Mouse (Mus musculus) liver, embryonic 12.5 days (tissue): ENCODE measurements around the gene Themis2. TPM values are rescaled to one million over a fixed set of nuclear protein-coding genes. Genes with fewer than 3 reads are reported as not detected.
"Not testable (repeated sequence)": the region's sequence is repeated elsewhere in the genome, so short reads cannot be mapped to it uniquely, and the experiment has no call there.

ENCODE experiments used
- ATAC-seq: fragments of 200-750 bp; cut with Nextera tagmentation; 2 replicates; pipeline ENCODE4 v1.8.0; 2017; ENCODE audit warnings: moderate number of reproducible peaks, mild to moderate bottlenecking, moderate library complexity
- H3K27ac ChIP-seq: fragments of 300-500 bp; sonication (generic); 2 replicates; pipeline ENCODE4 v1.5.1; 2016; ENCODE audit warnings: mild to moderate bottlenecking
- H3K27me3 ChIP-seq: fragments of 300-500 bp; sonication (generic); replicated peaks from 2 replicates; pipeline ENCODE4 v1.6.1; 2016; ENCODE audit warnings: mild to moderate bottlenecking, moderate library complexity
- H3K36me3 ChIP-seq: fragments of 300-500 bp; sonication (generic); 2 replicates; pipeline ENCODE4 v1.6.1; 2016; ENCODE audit warnings: mild to moderate bottlenecking, moderate library complexity
- H3K4me1 ChIP-seq: fragments of 300-500 bp; sonication (generic); 2 replicates; pipeline ENCODE4 v1.6.1; 2016
- H3K4me2 ChIP-seq: fragments of 300-500 bp; sonication (generic); 2 replicates; pipeline ENCODE4 v1.6.1; 2016; ENCODE audit warnings: mild to moderate bottlenecking, moderate library complexity
- H3K4me3 ChIP-seq: fragments of 300-500 bp; sonication (generic); 2 replicates; pipeline ENCODE4 v1.5.1; 2016; ENCODE audit warnings: mild to moderate bottlenecking, moderate library complexity
- H3K9ac ChIP-seq: fragments of 300-500 bp; sonication (generic); 2 replicates; pipeline ENCODE4 v1.6.1; 2016; ENCODE audit warnings: mild to moderate bottlenecking, moderate library complexity
- H3K9me3 ChIP-seq: fragments of 300-500 bp; sonication (generic); replicated peaks from 2 replicates; pipeline ENCODE4 v1.6.1; 2016; ENCODE audit warnings: mild to moderate bottlenecking, moderate library complexity
- WGBS: fragments of 180-500 bp; shearing (Covaris S2); methylation state at CpG from one replicate; pipeline ENCODE4 v1.1.7; 2016; ENCODE audit not compliant: insufficient replicate concordance; 5-methylcytosine and 5-hydroxymethylcytosine counted together
- polyA plus RNA-seq: library from polyadenylated mRNA; unstranded; fragments of >200 nt; fragmentation: Nextera tagmentation; extraction: Ambion mirVana; gene quantifications from 2 replicates; pipeline ENCODE4 v1.2.1, GENCODE M21; 2016

The Themis2 gene
- polyA plus RNA-seq, 1 experiment from 2014 or later, result 2.3 TPM

DNA sequence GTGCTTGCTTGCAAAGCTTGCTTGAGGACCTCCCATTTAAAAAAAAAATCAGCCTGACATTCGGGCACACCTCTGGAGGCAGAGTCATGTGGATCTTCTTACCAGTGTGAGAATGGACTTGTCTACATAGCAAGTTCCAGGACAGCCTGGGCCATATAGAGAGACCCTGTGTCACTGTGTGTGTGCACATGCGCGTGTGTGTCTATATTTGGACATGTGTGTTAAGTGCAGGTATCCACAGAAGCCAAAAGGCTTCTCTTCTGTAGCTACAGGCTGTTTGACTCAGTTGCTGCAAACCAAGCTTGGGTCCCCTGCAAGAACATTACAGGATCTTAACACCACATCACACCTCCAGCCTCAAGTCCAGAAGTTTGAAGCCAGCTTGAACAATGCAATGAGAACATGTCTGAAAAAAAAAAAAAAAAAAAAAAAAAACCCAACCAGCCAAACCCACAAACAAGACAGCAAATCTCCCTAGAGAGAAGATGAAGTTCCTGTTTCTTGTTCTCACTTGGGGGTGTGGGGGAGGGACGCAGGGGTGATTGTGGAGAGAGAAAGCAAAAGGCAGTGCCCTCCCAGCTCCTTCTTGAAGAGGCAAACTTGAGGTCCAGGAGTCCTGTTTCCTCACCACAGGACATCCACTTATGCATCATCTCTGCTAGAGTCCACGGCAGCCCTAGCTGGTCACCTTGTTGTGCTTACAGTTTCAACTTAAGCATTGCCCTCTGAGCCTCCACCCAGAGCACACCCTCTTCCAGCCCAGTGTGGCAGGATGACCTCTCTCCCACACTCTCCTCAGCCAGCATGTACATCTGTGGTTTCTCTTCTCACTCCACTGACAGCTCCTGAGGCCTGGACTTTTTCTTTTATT, 11.8 kb upstream of the Themis2 start:
- Histone ChIP-seq H3K4me3 (no peak overlapping the region), H3K27me3 (no peaks in the 10 kb centered on the region)

DNA sequence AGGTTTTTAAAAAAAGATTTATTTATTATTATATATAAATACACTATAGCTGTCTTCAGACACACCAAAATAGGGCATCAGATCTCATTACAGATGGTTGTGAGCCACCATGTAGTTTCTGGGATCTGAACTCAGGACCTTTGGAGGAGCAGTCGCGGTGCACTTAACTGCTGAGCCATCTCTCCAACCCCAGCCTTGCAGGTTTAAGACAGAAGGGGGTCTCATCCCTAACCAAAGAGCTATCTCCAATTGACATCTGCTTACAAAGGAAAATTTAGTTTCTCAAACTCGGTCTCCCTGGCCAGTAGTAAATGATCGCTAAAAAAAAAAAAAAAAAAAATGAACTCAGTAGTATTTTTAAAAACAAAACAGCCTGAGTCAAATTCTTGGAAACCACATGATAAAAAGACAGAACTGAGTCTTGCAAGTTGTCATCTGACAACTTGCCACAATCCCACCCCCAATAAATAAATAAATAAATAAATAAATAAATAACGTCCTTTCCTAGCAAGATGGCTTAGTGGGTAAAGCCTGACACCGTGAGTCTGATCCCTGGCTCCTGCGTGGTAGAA, 10.5 kb upstream of the Themis2 start:
- Histone ChIP-seq H3K4me1 (peaks cover 24% of the 10 kb centered on the region), H3K9me3 (0 out of 2 replicates have a peak, but pooled peaks cover 4% of the 10 kb centered on the region), H3K9ac (no peak overlapping the region), H3K36me3 (no peaks in the 10 kb centered on the region), H3K4me2 (no peak overlapping the region), H3K27me3 (no peaks in the 10 kb centered on the region), H3K27ac (no peak overlapping the region), H3K4me3 (no peak overlapping the region)
- WGBS, result 70% methylated on average over 7 of the region's 7 CpGs
- no peak for ATAC-seq

More for the DNA sequence above, 11.8 kb upstream of the Themis2 start:
- H3K4me2 ChIP-seq, result no peak overlapping the region
- 0 out of 2 replicates have a peak overlapping the region, but pooled peaks have one; percentile 23 for H3K27ac ChIP-seq
- H3K4me1 ChIP-seq, result peaks cover 11% of the 10 kb centered on the region; the same call in 1 of the 2 replicates
- H3K36me3 ChIP-seq, result no peaks in the 10 kb centered on the region
- WGBS, result 38% methylated on average over 5 of the region's 5 CpGs
- 0 out of 2 replicates have a peak, but pooled peaks cover 4% of the 10 kb centered on the region for H3K9me3 ChIP-seq
- ATAC-seq, result no peak
- no peak overlapping the region for H3K9ac ChIP-seq

DNA sequence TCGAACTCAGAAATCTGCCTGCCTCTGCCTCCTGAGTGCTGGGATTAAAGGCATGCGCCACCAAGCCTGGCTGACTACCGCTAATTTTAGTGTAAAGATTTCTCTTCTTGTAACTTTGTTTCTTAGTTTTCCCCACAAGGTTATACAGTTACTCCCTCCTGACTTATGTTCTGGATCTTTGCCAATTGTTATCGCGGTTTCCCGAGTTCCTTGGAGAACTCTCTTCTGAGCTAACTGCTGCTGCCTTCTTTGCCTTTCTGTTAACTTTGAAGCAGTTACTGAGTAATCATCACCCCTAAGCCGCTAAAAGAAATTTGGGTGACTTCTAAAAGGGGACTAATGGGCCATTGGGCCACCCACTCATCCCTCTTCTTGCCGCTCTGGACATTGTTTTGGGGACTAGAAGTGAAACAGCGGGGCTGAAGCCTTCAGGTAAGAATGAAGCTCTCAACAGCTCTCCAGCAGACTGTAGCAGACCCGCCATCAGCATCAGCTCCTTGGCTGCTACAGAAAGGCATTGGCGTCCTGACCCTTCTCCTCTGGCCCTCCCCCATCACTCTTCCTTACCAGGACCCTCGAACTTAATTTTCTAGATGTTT, 9.5 kb upstream of the Themis2 start:
- Histone ChIP-seq H3K27ac (no peak overlapping the region), H3K4me1 (peaks cover 32% of the 10 kb centered on the region), H3K27me3 (no peaks in the 10 kb centered on the region), H3K36me3 (no peaks in the 10 kb centered on the region), H3K4me3 (no peak overlapping the region), H3K9ac (no peak overlapping the region), H3K4me2 (no peak overlapping the region), H3K9me3 (no peaks in the 10 kb centered on the region)
- 70% methylated on average over 12 of the region's 12 CpGs for WGBS
- ATAC-seq, result no peak

DNA sequence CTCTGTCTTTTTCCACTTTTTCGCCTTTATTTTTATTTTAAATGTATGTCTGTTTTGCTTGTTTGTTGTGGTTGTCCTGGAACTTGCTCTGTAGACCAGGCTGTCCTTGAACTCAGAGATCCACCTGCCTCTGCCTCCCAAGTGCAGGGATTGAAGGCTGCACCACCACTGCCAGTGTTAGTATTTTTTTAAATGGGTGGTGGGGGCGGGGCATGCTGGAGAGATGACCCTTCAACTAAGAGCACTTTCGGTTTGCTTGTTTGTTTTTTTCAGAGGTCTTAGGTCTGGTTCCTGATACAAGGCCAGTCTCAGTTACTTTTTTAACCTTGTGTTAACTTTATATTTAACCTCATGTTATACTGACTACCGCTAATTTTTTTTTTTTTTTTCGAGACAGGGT, 9.0 kb upstream of the Themis2 start:
- WGBS, result 63% methylated on average over 5 of the region's 5 CpGs
- Histone ChIP-seq H3K27ac (no peak overlapping the region), H3K4me1 (peaks cover 34% of the 10 kb centered on the region)

DNA sequence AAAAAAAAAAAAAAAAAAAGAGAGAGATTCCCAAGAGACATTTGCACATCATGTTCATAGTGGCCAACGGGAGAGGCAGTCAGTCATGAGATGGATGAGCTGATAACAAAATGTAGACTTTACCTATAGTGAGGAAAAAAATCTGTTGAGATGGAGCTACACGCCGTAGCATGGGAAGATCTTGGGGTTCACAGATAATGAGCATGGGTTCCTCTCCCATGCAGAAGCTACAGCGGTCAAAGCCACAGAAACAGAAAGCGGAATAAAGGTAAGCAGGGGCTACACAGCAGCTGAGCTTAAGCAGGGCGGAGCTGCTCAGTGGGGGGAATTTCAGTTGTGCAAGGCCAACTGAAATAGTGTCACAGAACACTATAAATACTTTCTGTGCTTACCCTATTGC, 8.1 kb upstream of the Themis2 start:
- Histone ChIP-seq H3K4me2 (no peak overlapping the region), H3K9ac (no peak overlapping the region), H3K27me3 (no peaks in the 10 kb centered on the region), H3K4me3 (no peak overlapping the region), H3K4me1 (peaks cover 34% of the 10 kb centered on the region), H3K9me3 (no peaks in the 10 kb centered on the region), H3K27ac (no peak overlapping the region), H3K36me3 (no peaks in the 10 kb centered on the region)
- ATAC-seq, result no peak
- 54% methylated on average over 6 of the region's 6 CpGs for WGBS

More for the DNA sequence above, 9.0 kb upstream of the Themis2 start:
- ATAC-seq, result no peak
- Histone ChIP-seq H3K27me3 (no peaks in the 10 kb centered on the region), H3K36me3 (no peaks in the 10 kb centered on the region), H3K9me3 (no peaks in the 10 kb centered on the region), H3K4me3 (no peak overlapping the region), H3K4me2 (no peak overlapping the region), H3K9ac (no peak overlapping the region)

DNA sequence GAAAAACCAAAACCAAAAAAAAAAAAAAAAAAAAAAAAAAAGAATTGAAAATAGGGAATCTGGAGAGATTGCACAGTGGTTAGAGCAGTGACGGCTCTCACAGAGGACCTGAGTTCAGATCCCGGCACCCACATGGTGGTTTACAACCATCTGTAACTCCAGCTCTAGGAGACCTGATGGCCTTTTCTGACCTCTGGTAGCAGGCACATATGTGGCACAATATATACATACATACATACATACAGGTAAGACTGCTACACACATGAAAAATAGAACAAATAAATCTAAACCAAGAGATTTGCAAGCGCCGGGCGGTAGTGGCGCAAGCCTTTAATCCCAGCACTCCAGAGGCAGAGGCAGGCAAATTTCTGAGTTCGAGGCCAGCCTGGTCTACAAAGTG, 7.7 kb upstream of the Themis2 start:
- no peaks in the 10 kb centered on the region for H3K36me3 ChIP-seq
- no peak for ATAC-seq
- H3K9ac ChIP-seq, result no peak overlapping the region
- no peak overlapping the region for H3K27ac ChIP-seq
- WGBS, result 84% methylated on average over 7 of the region's 7 CpGs
- peaks cover 34% of the 10 kb centered on the region for H3K4me1 ChIP-seq
- no peaks in the 10 kb centered on the region for H3K27me3 ChIP-seq
- H3K4me2 ChIP-seq, result no peak overlapping the region
- H3K4me3 ChIP-seq, result no peak overlapping the region
- H3K9me3 ChIP-seq, result no peaks in the 10 kb centered on the region

DNA sequence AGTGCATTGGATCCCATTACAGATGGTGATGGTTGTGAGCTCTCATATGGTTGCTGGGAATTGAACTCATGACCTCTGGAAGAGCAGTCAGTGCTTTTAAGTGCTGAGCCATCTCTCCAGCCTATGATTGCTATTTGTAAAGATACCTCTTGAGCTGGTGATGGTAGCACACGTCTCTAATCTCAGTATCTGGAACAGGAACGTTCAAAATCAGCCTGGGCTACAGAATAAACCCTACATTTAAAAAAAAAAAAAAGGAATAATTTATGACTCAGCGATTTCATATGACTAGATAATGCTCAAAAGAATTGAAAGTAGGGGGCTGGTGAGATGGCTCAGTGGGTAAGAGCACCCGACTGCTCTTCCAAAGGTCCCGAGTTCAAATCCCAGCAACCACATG, 7.0 kb upstream of the Themis2 start:
- Histone ChIP-seq H3K4me3 (no peak overlapping the region), H3K27me3 (0 out of 2 replicates have a peak, but pooled peaks cover under 1% of the 10 kb centered on the region), H3K27ac (no peak overlapping the region), H3K36me3 (no peaks in the 10 kb centered on the region), H3K4me1 (peaks cover 34% of the 10 kb centered on the region), H3K9ac (no peak overlapping the region), H3K9me3 (no peaks in the 10 kb centered on the region), H3K4me2 (no peak overlapping the region)
- whole genome bisulfite sequencing, result 68% methylated on average over 5 of the region's 5 CpGs
- ATAC-seq, result no peak

DNA sequence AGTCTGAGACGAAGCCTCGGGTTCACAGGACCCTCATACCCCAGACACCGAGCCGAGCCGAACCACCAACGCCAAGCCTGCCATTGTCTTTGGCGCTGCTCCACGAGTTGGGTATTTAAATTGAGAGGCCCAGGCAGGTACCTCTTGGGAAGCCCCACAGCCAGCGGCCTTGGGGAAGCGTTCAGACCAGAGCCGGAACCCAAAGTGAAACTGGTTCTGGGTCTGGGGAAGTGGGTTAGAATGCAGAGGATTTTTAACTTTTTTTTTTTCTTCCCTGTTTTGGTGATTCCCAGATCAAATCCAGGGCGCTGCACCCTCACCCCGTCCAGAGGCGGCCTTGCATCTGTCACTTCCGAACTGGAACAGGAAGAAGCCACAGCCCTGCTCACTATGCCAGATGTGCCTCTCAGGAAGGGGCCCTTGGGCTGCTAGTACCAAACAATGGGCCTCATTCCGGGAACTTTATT, 6.0 kb upstream of the Themis2 start:
- Histone ChIP-seq H3K27me3 (peaks cover 11% of the 10 kb centered on the region), H3K4me3 (peak overlapping the region; percentile 37), H3K36me3 (no peaks in the 10 kb centered on the region), H3K9me3 (no peaks in the 10 kb centered on the region), H3K4me1 (peaks cover 32% of the 10 kb centered on the region), H3K4me2 (peak overlapping the region; percentile 63), H3K27ac (peak overlapping the region; percentile 43; the same call in 1 of the 2 replicates), H3K9ac (peak overlapping the region; percentile 40)
- ATAC-seq, result no peak; the same call in 1 of the 2 replicates
- WGBS, result 25% methylated on average over 16 of the region's 16 CpGs

DNA sequence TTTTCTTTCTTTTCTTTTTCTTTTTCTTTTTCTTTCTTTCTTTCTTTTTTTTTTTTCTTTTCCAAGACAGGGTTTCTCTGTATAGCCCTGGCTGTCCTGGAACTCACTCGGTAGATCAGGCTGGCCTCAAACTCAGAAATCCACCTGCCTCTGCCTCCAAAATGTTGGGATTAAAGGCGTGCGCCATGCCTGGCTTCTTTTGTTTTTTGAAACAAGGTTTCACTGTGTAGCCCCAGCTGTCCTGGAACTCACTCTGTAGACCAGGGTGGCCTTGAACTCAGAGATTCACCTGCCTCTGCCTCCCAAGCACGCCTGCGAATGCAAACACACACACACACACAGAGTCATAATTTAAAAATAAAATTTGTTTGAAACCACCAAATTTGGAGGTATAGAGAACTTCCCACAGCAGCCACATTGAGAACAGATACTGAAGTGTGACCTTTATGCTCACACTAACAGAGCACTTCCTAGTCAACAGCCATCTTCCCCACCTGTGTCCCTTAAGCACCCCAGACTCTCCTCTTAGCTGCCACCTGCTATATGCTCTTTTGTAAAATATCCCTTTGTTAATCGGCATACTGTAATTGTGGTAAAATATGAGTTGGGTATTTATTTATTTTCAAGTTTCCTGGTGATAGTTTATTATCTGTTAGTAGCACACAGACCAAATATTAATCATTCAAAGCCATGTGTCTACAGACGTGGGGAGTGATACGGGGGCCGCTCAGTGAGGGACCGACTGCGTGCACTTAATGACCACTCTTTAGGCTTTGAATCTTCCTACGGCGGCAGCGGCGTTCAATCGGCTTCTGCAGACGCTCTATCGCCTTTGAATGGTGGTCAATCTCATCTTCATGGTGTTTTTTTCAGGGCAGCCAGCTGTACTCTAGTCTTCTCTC, 5.2 kb upstream of the Themis2 start:
- peak overlapping the region; percentile 40 for H3K9ac ChIP-seq
- peak overlapping the region; percentile 63 for H3K4me2 ChIP-seq
- peak overlapping the region; percentile 37 for H3K4me3 ChIP-seq
- peak; percentile 57; the same call in 1 of the 2 replicates for ATAC-seq
- peak overlapping the region; percentile 43; the same call in 1 of the 2 replicates for H3K27ac ChIP-seq
- H3K9me3 ChIP-seq, result no peaks in the 10 kb centered on the region
- peaks cover 11% of the 10 kb centered on the region for H3K27me3 ChIP-seq
- 58% methylated on average over 18 of the region's 18 CpGs for WGBS
- peaks cover 35% of the 10 kb centered on the region for H3K4me1 ChIP-seq
- H3K36me3 ChIP-seq, result no peaks in the 10 kb centered on the region

DNA sequence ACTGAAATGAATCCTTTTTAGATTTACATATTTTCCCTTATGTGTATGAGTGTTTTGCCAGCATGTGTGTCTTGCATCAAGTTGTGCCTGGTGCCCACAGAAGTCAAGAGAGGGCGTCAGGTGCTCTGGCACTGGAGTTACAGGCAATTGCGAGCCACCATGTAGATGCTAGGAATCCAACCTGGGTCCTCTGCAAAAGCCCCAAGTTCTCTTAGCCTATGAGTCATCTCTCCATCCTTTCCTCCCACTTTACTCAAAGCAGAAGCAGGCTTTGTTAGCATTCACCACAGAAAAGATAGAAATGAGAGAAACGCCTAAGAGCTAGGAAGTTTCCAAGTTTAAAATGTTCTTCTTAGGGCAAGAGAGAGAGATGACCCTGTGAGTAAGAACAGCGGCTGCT, 3.7 kb upstream of the Themis2 start:
- no peak overlapping the region for H3K9ac ChIP-seq
- no peak overlapping the region for H3K4me2 ChIP-seq
- ATAC-seq, result no peak
- H3K4me1 ChIP-seq, result peaks cover 46% of the 10 kb centered on the region
- peaks cover 24% of the 10 kb centered on the region for H3K27me3 ChIP-seq
- H3K36me3 ChIP-seq, result no peaks in the 10 kb centered on the region
- no peak overlapping the region for H3K4me3 ChIP-seq
- no peaks in the 10 kb centered on the region for H3K9me3 ChIP-seq
- WGBS, result 73% methylated on average over 4 of the region's 4 CpGs
- H3K27ac ChIP-seq, result no peak overlapping the region

DNA sequence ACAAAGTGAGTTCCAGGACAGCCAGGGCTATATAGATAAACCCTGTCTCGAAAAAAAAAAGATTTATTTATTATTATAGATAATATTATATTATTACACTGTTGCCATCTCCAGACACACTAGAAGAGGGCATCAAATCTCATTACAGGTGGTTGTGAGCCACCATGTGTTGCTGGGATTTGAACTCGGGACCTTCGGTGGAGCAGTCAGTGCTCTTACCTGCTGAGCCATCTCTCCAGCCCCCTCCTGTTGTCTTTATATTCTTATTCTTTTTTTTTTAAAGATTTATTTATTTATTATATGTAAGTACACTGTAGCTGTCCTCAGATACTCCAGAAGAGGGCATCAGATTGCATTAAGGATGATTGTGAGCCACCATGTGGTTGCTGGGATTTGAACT, 2.5 kb upstream of the Themis2 start:
- H3K27ac ChIP-seq, ATAC-seq, H3K36me3 ChIP-seq, H3K9me3 ChIP-seq, H3K4me2 ChIP-seq, H3K4me3 ChIP-seq, H3K9ac ChIP-seq: not testable (repeated sequence)
- Histone ChIP-seq H3K4me1 (peaks cover 48% of the 10 kb centered on the region), H3K27me3 (peaks cover 36% of the 10 kb centered on the region)
- 71% methylated on average over 3 of the region's 3 CpGs for WGBS
